Mouse (Mus musculus) layer of hippocampus, adult 18-20 months (tissue): Measurements from ENCODE around the gene Adam8. TPM values are rescaled to one million over a fixed set of nuclear protein-coding genes. Genes with fewer than 3 reads are reported as not detected.

Experiments used
- DNase-seq, 2 experiments: peaks; one replicate each; pipeline ENCODE4 v3.0.0; 2022; ENCODE audit warnings: low spot score in 2 of 2
- total RNA-seq, 2 experiments: library from RNA; stranded (reverse); gene quantifications; 2 replicates each; pipeline ENCODE4 v1.2.3; 2021

The Adam8 gene
- total RNA-seq, 2 experiments from 2014 or later, result 3.2 to 4.7 TPM

DNA sequence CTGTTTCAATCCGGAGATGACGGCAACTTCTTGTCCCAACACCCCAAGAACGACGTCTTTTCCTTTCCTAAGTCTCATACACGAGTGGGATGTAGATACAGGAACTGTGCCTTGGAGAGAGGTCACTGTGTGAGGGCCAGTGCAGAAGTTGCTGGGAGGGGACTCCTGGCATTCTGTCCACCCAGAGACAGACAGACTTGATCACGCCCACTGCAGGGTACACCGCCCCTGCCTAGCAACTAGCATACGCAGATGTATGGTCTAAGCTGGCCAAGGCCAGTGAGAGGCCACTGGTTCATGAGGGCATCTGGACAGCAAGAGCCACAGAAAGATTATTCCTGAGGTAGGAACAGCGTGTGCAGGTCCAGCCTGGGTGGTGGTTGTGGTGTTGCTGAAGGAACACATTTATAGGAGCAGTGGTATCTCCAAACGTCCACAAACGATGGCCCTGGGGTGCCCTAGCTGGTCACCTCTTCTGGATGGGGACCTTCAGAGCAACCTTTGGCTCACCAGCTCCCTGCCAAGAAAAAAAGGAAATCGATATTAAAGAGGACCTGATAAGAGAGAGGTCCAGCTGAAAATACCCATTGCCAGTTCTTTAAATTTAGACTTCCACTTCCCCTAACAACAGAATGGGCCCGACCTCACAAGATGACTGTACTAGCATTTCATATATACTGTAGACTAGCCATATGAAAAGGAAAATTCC, 13.2 kb downstream of the Adam8 start:
- peak; percentile 23 to 30 for DNase-seq

DNA sequence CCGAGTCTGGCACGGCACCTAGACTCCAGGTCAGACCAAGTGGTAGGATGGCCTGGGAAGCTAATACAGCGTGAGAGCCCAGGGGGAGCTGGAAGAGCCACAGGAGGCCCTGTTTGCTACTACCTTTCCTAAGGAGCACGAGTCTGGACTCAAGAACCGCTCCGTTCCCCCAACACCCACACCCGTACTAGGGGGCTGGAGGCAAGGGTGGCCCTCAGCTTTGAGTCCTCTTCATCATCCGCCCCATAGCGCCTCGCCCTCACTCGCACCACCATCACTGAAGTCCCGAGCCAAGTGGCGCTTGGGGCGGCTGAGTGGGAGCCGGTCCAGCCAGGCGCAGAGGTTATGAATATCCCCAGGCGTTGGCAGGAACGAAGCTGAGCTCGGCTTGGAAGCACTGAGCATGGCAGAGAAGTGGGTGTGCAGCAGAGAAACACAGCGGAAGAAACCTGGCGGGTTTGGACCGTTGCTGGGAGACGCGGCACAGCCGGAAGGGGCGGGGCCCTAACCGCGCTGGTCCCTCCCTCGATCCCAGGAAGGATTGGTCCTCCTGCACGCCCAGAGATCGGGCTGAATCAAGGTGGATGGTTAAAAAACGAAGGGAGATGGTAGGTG, 14.0 kb downstream of the Adam8 start, which contains the start of gene 6430531B16Rik:
TSS of gene 6430531B16Rik (minus strand) at position 478 of the 615 bp plus-strand sequence.
- peak; percentile 92 to 94 for DNase-seq

DNA sequence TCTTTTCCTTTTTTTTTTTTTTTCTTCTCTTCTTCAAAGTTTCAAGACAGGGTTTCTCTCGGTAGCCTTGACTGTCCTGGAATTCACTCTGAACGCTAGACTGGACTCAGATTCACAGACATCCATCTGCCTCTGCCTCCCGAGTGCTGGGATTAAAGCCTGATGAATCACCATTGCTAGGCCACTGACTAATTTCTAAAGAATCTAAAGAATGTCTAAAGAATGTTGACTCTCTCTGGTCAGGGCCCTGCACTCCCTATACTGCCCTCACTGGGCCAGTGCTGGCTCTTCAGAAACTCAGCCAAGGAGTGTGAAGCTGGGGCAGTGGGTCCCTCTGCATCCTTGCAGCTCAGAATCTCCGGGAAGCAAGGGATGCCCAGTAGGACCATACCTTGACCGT, 16.9 kb downstream of the Adam8 start:
- DNase-seq, result no peak

DNA sequence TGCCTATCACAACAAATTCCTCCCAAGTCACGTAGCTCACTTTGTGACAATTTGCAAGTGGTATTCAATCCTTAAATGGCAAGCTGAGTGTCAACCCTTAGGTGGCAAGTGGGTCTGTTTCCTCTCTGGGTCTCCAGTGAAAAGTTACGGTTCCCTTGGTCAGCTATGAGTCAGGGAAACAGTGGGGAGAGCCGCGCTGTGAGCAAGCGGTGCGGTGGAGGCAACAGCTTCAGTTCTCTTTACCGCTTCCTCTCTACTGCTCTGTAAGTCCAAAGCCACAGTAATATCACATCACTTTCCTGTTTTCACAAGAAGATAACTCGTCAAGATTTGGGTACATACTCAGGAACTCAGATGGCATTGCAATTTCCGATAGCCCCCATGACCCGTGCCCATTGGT, 18.1 kb downstream of the Adam8 start:
- DNase-seq, result no peak

DNA sequence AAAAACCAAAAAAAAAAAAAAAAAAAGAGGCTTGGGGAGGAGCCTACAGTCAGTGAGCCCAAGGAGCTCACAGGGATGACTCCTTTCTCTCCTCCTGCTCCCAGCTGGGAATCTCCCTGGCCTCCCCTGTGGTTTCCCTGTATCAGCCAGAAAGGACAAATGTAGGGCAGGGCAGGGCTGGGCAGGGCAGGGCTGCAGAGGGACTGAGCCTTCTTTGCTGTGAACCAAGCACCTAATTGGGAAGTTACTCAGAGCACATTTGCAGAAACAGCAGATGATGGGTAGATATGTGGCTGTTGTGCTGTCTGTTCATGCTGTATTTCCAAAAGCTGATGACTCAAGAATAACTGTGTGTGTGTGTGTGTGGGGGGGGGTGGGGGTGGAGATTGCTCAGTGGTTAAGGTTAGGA, 19.4 kb downstream of the Adam8 start:
- no peak for DNase-seq

DNA sequence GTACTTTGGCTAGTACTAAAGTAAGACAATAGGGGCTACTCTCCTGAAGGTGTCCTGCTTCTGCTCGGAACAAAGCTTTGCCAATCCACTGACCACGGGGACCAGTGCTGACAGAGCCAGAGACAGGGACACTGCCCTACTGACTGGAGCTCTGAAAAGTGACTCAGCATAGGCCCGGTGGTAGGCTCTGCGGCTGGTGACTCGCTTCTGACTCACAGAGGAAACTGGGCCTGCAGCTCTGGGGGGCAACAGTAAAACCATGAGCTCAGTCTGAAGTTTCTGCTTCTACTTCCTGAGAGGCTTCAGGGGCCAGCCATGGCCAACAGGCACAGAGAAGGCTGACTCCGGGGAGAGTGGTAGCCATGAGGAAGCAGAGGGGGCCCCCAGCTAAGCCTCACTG, 20.9 kb downstream of the Adam8 start:
- no peak for DNase-seq

DNA sequence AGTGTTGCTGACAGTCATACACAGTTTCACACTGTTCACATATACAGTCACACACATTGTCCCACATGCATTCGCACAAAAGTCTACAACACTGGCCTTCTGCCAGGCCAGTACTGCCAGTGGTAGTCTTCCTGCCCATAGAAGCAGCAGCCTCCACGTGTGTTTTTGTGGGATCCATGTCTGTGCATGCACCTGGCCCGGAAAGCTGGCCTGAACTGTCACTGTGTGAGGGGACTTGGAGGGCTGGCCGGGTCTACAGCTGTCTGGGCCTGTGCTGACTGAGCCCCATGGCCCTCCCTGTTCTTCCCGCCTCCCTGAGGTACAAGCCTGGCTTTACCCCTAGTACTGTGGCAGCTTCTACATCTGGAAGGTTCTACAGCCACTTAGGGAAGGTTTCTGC, 21.4 kb downstream of the Adam8 start:
- no peak for DNase-seq

DNA sequence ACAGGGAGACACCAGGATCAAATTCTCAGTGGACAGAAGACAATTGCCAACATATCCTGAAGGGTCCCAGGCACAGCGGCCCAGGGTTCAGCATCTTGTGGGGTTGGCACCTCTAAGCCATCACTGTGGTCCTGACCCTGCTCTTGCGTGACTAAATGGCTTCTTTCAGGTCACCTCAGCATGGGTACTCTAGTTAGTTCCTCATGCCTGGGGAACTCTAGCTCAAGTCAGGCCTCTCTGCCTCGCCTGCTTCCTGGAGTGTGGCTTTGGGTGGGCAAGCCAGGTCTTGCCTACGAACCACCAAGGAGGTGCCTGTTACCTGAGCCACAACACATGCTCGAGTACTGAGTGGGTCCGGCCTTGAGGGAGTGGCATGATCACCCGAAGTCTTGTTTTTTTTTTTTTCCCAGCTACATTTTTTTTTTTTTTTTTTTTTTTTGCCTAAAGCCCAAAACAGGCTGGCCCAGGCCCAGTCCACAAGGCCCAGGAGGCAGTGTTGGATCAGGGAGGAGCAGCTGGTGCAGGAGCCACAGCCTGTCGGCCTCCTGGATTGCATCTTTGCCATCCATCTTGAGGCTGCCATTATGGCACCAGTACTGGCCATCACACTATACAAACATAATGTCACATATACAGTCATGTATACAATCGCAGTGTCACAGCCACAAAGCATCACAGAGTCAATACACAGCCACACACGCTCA, 22.0 kb downstream of the Adam8 start:
- no peak for DNase-seq

DNA sequence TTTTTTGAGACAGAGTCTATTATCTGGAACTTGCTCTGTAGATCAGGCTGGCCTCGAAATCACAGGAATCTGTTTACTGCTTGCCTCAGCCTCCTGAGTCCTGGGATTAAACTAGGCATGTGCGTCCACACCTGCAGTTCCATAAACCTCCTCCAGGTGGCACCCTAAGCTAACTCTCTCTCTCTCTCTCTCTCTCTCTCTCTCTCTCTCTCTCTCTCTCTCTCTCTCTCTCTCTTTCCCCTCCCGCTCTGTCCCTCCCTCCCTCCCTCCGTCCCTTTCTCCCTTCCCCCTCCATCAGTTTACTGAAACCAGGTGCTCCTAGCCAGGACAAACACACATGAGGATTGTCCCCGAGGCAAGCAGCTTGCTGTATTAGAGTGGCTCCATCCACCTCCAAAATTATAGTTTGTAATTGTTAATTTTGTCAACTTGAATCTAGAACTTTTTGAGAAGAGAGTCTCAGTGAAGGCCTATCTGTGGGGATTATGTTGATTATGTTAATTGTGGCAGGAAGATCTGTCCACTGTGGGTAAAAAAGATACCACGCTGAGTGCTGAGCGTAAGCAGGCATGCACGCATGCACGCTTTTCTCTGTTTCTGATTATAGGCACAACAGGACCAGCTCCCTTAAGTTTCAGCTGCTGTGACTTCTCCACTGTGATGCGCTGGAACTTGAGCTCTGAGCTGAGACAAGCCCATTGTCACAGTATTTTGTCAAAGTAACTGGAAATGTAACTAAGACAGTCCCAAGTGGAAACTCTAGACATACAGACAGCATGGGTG, 22.8 kb downstream of the Adam8 start:
- DNase-seq, result peak; percentile 72 to 96

DNA sequence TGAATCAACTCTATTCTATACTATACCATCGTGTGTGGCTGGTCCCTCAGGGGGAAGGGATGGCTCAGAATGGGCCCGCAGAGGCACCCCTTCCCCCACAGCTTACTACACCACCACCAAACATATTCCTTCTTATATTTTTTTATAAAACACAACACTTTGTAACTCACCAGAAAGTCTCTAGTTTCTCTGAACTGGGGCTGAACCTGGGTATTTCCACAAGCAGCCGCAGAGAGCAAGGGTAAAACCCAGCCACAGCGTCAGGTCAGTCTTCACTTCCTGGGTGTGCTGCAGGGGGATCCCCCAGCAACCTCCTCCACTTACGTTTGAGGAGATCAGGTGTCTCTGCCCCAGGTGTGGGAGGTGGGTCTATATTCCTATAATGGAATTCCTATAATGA, 23.9 kb downstream of the Adam8 start:
- DNase-seq, result no peak

DNA sequence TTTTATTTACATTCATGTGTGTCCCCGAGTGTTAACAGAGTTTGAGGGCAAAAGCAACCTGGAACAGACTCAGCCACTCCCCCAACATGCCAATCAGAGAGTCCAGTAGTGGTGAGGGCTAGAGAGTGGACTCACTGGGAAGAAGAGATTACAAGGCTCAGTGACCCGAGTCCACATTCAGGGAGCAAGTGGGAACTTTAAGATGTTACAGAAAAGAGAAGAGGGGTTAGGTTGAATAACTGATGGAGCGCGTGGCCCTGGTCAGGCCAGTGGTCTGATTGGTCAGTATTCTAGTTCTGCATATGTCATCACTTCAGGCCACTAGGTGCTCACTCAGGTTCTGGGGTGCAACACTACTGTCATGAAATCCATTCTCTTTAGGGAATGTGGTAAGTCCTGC, 25.2 kb downstream of the Adam8 start:
- DNase-seq, result no peak

DNA sequence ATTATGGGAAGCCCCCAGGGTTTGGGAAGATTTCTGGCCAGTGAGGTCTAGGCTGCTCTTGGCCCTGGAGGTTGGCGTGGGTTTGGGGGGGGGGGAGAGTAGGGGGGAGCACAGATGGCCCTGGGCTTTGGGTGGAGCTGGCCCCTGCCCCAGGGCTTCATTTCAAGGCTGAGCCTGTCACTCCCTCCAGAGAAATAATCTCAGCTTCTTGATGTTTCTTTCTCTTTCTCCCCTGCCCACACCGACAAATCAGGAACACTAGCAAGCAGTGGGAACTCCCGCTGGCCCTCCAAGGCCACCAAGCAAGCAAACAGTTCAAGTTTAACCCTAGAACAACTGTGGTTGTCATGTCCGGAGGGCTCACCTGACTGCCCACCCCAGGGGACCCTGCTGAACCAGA, 28.5 kb downstream of the Adam8 start:
- no peak for DNase-seq

DNA sequence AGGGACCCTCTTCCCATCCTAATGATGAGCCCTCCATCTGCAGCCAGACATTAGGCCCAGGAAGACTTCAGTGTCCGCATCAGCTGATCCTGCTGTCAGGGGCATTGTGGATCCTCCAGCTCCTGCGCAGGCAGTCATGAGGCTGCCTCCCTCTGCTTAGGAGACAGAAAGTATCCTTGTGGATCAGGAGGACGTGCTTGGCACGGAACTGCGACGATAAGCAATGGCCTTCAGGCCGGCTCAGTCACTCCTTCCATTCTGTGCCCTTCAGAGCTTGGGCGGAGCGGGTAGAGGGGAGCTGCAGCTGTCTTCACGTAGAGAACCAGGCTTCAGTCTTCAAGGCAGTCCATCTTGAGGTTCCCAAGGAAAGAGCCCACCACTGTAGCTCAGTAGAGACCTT, 31.2 kb downstream of the Adam8 start:
- DNase-seq, result no peak

DNA sequence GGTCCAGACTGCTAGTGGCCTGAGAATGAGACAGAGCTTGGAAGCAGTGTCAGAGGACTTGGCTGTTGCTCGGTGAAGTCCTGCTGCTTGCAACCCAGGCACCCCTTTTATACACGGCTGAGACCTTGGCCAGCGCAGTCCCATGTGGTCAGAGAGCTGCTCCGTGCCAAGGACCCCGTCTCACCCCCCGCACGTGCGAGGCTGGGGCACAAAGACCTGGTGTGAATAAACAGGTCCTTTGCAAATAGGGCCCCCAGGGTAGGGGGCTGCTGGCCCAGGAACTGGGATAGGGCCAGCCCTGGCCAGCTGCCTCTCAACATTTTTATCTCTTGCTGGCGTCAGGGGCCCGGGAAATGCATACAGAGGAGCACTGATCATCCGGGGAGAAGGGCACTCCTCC, 34.4 kb downstream of the Adam8 start:
- DNase-seq, result no peak

DNA sequence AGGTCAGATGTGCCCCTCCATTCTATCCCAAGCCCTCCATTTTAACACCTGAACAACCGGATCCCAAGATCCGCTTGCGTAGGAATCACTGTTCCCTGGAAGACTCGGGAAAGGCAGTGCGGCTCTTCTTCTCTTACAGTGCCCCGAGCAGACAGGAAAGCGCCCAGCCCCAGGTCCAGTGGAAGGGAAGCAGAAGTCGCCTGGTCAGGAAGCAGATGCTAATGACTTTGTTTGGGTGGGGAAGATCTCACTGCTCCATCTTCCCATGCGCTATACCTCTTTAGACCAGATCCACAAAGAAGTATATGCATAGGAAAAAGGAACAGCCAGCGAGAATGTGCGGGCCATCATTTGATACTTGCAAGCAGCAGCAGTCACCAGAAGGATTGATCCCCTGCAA, 34.9 kb downstream of the Adam8 start:
- no peak for DNase-seq

DNA sequence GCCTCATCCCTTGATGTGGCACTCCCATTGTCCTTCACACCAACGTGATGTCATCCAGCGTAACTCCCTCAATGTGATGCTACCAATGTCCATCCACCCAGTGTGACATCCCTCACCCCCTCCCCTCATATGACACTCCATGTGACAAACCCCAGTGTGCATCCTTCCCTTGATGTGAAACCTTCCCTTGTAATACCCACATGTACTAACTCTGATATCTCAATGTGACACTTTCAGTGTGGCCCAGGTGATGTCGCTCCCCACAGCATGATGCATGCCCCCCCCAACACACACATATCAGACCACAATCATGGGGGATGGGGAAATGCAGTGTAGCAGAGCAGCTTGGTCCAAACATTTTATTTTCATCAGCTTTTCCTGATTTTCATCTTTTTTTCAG, 35.7 kb downstream of the Adam8 start:
- DNase-seq, result no peak

DNA sequence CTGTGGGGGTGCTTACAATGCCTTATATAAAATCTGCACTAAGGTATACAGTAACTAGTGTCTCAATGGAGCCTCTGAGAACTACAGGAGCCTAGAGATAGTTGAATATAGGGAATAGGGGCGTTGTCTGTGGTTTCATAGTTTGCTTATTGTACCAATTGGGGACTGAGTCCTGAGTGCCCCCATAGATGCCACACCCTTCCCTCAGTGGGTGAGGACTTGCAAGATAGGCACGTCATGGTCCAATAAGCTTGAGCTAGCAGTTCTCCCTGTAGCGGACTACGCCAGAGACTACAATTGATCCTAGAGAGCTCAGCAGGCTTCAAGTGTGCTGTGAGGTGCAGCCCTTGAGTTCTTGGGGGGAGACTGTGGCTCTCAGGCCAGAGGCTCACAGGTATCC, 36.9 kb downstream of the Adam8 start:
- DNase-seq, result no peak

DNA sequence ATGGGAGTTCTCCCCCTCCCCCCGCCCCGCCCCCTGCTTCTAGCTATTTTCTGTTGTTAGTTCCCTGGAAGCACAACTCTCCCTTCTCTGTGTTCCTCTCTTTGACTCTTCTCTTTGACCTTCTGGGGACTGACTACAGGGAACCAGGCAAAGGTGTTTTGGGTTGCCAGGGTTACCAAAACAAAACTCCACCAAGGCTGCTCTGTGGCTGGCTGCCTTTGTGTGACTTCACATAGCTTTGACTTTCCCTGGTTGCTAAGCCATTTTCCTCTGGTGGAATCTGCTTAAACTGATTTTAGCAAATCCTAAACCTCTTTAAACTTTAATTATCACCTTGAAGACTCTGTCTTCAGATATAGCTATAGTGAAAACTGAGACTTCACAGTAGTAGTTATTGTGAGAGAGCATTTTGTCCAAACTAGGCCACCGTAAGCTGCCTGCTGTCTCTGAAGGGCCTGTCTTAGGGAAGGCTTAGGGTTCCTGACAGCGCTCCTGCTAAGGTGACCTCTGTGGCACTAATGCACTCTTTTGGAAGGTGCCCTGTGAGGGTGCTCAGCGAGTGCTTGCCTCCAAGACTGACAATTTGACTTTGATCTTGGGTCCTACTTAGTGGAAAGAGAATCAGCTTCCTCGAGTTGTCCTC, 40.2 kb downstream of the Adam8 start:
- DNase-seq, result no peak

DNA sequence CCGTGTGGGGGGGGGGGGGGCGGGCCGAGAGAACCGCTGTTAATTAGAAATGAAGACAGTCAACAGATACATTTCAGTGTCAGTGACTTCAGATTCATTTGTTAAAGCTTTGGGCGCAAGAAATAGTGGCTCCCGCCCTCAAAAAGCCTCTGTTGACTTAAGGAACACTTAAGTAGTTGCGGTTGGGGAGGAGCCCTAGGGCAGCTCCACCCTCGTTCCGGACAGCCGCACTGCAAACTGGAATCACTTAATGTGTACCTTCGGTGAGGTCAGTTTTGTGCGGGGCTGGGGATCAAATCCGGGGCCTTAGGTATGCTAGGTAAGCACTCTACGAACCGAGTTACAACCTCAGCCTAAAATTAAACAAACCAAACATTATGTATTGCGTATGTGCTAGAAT, 41.3 kb downstream of the Adam8 start:
- no peak for DNase-seq

DNA sequence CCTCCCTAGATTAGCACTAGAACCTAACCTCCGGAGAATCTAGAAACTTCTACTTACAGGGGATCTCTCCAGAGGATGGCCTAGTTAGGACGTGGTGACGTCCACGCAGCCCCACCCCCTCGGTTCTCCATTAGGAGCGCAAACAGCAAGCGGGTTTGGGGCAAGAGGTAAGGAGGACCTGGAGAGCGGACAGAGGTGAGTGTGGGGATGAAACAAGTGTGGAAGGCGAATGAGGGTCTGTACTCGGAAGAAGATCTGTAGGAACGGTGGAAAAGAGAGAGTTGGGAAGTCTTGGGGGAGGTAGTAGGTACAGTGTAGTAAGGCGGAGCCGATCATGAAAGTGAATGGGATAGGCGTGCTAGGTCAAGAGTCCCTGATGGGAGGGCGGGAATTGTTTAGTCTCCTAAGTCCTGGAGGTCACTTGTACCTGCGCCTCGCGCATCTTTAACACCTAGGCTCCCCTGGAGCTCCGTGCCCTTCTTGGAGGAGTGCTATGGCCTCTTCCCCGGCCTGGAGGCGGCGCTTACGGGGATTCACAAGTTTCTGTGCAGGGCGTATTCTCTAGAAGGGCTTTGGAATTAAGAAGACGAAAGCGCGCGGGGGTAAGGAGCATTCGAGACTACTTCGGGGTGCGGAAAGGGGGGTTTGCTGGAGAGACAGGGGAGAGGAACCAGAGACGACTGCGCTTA, 41.9 kb downstream of the Adam8 start:
- no peak for DNase-seq

DNA sequence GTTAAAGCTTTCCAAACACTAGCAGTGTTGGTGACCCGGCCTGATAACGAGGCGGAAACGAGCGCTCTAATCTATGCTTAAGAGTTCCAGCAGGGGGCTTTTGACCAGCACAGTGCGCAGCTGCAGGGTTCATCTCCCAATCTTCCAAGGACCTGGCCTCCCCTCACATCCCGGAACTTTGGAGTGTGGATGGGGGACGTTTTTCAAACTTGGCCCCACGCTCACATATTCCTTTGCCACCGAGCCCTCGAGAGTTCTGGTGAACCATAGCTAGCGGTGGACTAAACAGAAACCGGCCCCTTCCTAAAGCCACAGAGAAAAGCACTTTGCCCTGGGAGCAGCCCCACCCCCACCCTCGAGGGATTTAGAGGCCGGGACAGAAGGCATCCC, 42.5 kb downstream of the Adam8 start:
- no peak for DNase-seq
